Mouse (Mus musculus): ENCODE data around the gene Krtap2-4. TPM values are rescaled to one million over a fixed set of nuclear protein-coding genes. Genes with fewer than 3 reads are reported as not detected.
"Not testable (repeated sequence)": the region's sequence is repeated elsewhere in the genome, so short reads cannot be mapped to it uniquely, and the experiment has no call there.

Krtap2-4 gene
- total RNA-seq (2021), result not detected
- long read RNA-seq, experiment 1, result 0 reads
- long read RNA-seq, experiment 2, result 0 reads

DNA sequence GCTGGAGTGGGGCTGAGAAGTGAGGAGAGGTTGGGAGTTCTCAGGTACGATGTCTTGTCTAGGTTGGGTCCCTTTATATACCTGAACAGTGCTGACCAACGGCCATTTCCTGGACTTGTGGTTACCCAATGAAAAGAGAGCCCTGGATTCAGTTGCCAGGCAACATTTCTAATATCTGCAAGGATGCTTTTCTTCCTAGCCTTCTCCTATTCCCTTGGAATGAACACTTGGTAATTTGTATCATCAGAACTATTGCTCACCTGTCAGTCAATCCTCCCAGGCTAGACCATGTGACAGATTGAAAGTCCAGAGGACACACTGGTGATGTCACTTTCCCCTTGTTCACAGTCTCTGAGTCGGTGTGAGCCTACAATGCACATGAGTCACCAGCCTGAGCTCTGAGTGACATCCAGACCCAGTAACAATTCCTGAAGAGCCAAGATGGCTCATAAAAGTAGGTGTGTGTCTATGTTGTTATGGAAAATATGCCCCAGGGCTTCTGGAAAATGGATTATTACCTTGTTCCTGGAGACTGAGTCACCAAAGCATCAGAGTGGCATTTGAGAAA is at the start of gene Krtap2-4:
TSS of gene Krtap2-4 (minus strand) at position 51 of the 568 bp plus-strand sequence.
- no peak for DNase-seq (ENCODE audit: low spot score in 2 of 2)

DNA sequence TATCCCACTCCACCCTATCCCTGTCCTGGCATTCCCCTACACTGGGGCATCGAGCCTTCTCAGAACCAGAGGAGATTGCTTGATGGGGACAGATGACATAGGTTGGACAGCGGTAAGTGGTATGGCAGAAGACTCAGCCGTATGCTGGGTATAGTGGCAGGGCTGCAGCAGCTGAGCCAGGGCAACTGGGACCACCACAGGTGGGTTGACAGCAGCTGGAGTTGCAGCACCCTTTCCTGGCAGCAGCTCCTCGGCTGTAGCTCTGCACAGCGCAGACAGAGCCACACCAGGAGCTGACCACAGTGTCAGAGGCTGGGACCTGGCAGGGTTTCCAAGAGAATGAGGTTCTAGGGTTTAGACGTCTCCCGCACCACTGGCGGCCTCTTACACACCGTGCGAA is 48.2 kb upstream of the Krtap2-4 start:
- DNase-seq (ENCODE audit: low spot score in 2 of 2), result no peak

DNA sequence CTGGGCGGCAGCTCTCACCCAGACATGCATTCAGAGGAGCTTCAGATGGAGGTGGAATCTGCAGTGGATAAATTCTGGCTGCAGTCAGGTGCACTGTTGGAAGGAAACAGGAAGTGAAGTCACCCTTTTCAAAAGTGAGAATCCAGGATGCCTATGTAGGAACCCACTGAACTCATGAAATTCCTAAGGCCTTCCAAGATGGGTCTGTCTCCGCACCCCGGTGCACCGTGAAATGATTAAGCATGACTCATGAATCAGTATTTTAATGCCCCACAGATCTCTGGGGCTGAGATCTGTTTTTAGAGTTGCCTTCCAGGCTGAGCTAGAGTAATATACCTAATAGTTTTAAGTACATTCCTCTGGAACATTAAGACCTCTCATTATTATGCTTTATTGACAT is 44.6 kb upstream of the Krtap2-4 start:
- DNase-seq (ENCODE audit: low spot score in 2 of 2), result no peak

DNA sequence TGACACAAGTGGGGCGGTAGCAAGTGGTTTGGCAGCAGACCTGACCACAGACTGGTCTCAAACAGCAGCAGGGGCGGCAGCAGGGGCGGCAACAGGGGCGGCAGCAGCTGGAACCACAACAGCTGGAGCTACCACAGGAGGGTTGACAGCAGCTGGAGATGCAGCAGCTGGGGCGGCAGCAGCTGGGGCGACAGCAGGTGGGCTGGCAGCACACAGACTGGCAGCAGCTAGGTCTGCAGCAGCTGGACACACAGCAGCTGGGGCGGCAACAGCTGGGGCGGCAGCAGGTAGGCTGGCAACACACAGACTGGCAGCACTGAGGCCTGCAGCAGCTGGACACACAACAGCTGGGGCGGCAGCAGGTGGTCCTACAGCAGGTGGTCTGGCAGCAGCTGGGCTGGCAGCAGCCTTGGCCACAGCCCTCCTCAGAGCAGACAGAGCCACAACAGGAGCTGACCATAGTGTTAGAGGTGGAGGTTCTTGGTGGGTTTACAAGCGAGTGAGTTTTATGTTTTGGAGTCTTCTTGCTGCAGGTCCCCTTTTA is 43.9 kb upstream of the Krtap2-4 start, which contains the start of gene Gm11563:
TSS of gene Gm11563 (minus strand) at position 494 of the 544 bp plus-strand sequence.
- not testable (repeated sequence) for DNase-seq (ENCODE audit: low spot score in 2 of 2)

DNA sequence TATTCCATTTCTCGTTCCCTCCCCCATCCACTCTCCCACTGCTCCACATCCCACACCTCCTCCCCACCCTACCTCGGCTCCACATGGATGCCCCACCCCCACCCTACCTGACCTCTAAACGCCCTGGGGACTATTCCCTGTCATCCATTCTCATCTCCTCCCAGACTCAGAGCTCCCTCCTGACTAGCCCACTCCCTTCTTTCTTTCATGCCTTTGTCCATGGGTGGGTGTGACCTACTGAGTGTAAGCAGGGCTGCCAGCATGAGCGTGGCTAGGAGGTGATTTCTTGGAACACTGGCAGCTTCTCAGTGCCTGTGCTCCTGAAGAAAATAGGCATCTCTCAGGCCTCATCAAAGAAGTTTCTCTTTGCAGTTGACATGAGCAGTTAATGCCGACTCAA is 42.4 kb upstream of the Krtap2-4 start:
- no peak for DNase-seq (ENCODE audit: low spot score in 2 of 2)

DNA sequence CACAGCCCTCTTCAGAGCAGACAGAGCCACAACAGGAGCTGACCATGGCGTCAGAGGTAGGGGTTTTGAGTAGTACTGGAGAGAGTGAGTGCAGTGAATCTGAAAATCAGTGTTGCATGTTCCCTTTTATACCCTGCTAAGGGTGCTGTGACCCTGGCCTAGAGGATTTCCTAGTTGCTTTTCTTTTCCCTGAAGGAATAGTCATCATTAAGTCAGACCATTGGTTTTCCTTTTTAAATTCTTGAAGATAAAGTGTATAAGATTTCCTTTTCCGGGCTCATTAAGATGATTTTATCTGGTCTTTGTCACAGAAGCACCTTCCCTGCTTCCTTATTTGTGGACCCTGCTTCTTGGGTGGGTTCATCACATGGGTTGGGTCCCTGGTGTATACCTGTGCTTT is 35.5 kb upstream of the Krtap2-4 start, which contains the start of gene Gm11555:
TSS of gene Gm11555 (minus strand) at position 101 of the 400 bp plus-strand sequence.
- DNase-seq (ENCODE audit: low spot score in 2 of 2), result no peak

DNA sequence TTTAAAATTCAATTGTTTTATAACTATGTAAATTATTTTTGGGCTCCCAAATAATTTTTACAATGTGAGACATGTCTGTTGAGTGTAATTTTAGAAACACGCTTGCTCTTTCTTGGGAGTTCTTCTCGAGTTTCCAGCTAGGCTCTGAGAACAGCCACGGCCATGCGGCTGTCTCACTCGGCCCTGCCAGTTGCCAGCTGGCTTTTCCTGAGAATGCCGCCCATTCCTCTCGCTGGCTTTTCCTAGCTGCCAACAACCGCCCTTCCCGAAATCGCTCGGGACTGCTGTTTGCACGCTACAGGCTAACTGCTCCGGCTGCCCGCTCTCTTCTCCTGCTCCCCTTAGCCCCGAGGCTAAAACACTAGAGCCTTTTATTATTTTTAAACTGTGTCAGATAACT is 31.8 kb upstream of the Krtap2-4 start:
- DNase-seq (ENCODE audit: low spot score in 2 of 2), result no peak

DNA sequence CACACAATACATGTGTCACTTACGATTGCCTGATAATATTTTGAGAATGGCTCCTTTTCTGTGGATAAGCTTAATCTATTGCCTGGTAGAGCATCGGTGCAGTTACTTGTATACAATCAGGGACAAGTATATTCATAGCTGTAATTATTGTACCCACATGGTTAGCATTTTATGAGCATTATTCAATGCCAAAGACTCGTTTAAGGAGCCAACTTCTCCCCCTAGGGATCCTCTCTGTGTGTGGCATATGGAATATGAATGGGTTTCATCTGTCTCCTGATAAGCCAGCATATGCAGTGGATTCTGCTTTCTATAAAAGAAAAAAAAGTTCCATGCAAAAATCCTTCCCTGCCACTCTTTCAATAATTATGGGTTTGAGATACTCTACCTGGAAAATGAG is 29.7 kb upstream of the Krtap2-4 start:
- no peak for DNase-seq (ENCODE audit: low spot score in 2 of 2)

DNA sequence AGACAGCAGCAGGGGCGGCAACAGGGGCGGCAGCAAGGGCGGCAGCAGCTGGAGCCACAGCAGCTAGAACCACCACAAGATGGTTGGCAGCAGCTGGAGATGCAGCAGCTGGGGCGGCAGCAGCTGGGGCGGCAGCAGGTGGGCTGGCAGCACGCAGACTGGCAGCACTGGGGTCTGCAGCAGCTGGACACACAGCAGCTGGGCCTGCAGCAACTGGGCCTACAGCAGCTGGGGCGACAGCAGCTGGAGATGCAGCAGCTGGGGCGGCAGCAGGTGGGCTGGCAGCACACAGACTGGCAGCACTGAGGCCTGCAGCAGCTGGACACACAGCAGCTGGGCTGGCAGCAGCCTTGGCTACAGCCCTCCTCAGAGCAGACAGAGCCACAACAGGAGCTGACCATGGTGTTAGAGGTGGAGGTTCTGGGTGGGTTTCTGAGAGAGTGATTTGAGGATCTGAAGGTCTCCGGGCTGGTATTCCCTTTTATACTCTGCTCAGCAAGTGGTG is 29.0 kb upstream of the Krtap2-4 start, which contains the start of gene Krtap4-7:
TSS of gene Krtap4-7 (minus strand) at position 455 of the 505 bp plus-strand sequence.
- DNase-seq (ENCODE audit: low spot score in 2 of 2), result not testable (repeated sequence)

DNA sequence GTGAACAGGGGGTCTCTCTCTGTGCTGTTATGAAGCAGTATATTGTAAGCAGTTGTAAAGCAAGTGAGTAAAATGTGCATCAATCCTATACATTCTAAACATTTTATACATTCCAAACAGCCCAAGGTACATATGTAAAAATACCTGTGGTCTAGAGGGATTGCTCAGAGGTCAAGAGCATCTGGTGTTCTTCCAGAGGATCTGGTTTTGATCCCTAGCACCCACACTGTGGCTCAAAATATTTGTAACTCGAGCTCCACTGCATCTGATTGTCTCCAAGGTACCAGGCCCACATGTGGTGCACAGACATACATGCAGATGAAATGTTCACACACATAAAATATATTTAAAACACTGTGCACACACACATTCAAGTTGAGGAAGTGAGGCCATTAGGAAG is 26.3 kb upstream of the Krtap2-4 start:
- no peak for DNase-seq (ENCODE audit: low spot score in 2 of 2)

DNA sequence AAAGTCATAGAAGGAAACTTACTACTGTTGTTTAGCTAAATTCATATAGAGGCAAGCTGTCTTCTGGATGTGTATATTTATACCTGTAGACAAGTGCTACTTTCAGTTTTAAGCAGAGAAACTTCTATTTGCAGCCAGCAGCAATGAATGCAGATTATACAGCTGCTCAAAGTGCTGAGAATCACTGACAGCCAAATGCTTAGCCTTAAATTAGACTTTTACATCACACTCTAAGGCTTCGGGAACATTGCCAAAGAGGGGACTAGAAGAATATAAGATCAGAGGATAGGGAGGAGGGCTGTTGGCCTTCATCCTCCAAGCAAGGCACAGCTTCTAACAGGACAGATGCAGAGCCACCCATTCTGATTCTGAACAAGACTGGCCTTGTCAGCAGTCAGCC is 22.4 kb upstream of the Krtap2-4 start:
- DNase-seq (ENCODE audit: low spot score in 2 of 2), result no peak

DNA sequence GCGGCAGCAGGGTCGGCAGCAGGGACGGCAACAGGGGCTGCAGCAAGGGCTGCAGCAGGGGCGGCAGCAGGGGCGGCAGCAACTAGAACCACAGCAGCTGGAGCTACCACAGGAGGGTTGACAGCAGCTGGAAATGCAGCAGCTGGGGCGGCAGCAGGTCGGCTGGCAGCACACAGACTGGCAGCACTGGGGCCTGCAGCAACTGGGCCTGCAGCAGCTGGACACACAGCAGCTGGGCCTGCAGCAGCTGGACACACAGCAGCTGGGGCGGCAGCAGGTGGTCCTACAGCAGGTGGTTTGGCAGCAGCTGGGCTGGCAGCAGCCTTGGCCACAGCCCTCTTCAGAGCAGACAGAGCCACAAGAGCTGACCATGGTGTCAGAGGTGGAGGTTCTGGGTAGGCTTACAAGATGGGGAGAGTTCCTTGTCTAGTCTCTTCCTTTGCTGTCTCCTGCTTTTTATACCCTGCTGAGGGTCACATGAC is 20.0 kb upstream of the Krtap2-4 start, which contains the start of gene Krtap4-2:
TSS of gene Krtap4-2 (minus strand) at position 432 of the 482 bp plus-strand sequence.
- no peak for DNase-seq (ENCODE audit: low spot score in 2 of 2)

DNA sequence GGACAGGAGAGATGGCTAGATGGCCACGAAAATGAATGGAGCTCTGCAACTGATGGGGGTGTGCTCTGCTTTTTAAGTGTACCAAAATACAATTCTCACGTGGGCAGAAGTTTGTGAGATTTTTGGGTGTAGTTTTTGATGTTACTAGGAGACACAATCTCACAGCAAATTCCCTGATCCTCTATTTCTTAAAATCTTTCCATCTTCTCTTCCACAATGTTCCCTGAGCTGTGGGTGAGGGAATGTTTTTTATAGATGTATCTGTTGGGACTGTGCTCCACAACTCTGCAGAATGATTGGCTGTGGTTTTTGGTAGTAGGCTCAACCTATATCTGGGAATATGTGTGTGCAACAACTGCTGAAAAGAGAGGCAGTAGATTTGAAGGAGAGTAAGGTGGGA is 18.6 kb upstream of the Krtap2-4 start:
- no peak for DNase-seq (ENCODE audit: low spot score in 2 of 2)

DNA sequence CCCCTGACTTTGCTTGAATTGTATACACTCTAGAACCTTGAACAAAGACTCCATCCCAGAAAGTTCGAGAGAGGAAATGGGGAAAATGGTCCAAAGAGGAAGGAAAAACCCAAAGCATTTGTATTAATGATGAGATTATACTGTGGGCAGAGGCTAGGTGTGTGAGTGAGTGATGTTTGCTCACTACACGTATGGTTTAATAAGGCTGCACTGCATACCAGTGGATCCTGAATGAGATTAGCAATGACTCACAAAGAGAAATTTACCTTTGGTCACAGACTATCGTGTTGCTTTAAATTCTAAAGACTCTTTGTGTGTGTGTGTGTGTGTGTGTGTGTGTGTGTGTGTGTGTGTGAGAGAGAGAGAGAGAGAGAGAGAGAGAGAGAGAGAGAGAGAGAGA is 16.2 kb upstream of the Krtap2-4 start:
- no peak for DNase-seq (ENCODE audit: low spot score in 2 of 2)

DNA sequence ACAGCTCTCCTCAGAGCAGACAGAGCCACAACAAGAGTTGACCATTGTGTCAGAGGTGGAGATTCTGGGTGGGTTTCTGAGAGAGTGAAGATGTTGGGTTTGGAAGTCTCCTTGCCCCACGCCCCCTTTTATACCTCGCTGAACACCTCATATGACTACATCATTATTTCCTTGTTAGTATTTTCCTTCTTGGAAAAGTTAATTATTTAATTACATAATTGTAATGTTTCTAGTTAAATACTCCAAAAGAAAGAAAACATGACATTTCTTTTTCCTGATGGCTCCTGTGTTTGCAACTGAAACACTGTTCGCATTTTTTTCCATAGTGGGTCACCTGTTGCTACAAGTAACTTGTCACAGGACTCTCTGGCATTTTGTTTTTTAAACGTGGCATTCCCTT is 13.5 kb upstream of the Krtap2-4 start, which contains the start of gene Krtap4-1:
TSS of gene Krtap4-1 (minus strand) at position 101 of the 400 bp plus-strand sequence.
- no peak for DNase-seq (ENCODE audit: low spot score in 2 of 2)

DNA sequence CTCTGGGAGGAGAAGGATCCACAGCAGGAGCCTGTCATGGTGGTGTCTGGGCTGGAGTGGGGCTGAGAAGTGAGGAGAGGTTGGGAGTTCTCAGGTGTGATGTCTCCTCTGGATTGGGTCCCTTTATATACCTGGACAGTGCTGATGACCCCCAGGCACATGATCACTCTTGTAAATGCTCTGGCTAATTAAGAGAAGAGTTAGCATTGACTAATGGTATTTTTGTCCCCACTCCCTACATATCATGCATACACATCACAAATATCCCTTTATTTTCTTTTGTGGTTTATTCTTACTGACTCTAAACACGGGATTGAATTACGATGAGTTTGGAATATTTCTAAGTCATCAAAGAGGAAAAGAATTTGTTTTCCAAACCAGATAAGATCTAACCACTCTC is 5.7 kb upstream of the Krtap2-4 start, which contains the start of gene Gm11562:
TSS of gene Gm11562 (minus strand) at position 101 of the 400 bp plus-strand sequence.
- DNase-seq (ENCODE audit: low spot score in 2 of 2), result no peak

DNA sequence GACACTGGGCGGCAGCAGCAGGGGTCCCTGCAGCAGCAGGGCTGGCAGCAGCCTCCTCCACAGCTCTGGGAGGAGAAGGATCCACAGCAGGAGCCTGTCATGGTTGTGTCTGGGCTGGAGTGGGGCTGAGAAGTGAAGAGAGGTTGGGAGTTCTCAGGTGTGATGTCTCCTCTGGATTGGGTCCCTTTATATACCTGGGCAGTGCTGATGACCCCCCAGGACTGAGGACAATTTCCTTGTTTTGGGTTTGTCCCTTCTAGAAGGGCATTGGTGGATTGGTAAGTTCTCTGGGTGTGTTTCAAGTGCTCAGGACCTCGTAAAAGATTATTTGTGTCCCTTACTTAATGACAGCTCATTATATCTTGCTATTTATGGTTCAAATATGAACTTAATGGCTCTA is 4.6 kb downstream of the Krtap2-4 start, which contains the start of gene Gm11937:
TSS of gene Gm11937 (minus strand) at position 101 of the 400 bp plus-strand sequence.
- DNase-seq (ENCODE audit: low spot score in 2 of 2), result not testable (repeated sequence)

DNA sequence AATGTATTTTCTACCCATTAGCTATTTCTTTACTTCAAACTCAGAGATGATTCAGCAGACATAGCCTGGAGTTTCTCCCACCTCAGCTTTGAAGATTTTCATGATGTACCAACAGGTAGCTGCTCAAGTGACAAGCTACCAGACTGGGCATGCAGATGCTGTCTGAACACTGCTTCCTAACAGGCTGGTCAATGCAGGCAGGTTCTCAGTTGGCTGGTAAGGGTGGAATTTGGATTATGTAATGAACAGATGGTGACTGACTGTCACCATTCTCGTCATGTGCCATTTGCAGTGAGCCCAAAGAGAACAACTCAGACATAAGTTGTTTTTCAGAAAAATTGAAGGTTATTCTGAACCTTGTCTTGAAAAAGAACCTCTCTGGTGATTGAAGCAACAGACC is 5.5 kb downstream of the Krtap2-4 start:
- DNase-seq (ENCODE audit: low spot score in 2 of 2), result no peak

DNA sequence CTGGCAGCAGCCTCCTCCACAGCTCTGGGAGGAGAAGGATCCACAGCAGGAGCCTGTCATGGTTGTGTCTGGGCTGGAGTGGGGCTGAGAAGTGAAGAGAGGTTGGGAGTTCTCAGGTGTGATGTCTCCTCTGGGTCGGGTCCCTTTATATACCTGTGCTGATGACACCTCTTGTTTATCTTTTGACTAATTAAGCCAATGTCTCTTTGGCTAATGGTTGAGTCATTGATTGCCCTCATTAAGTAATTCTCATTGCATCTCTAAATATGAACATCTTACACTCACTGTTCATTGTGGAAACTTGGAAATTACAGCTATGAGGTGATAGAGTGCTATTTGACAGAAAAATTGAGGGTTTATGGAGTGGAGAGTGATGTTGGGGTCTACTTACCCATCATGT is 11.4 kb downstream of the Krtap2-4 start, which contains the start of gene Gm11938:
TSS of gene Gm11938 (minus strand) at position 101 of the 400 bp plus-strand sequence.
- DNase-seq (ENCODE audit: low spot score in 2 of 2), result not testable (repeated sequence)

DNA sequence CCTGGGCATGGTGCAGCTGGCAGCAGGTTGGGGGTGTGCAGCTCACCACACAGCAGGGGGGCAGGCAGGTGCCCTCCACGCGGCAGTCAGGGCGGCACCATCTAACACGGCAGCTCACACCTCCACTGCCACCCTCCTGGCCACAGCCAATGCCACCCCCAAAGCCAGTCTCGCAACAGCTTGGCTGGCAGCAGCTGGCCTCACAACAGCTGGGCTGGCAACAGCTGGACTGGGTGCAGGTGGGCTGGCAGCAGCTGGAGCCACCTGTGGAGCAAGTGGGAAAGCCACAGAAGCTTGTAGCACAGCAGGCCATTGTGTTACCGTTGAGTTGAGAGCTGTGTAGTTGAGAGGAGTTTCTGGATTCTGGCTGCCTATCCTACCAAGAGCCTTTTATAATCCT is 16.9 kb downstream of the Krtap2-4 start, which contains the start of gene Krtap9-3:
TSS of gene Krtap9-3 (minus strand) at position 364 of the 400 bp plus-strand sequence.
- not testable (repeated sequence) for DNase-seq (ENCODE audit: low spot score in 2 of 2)

DNA sequence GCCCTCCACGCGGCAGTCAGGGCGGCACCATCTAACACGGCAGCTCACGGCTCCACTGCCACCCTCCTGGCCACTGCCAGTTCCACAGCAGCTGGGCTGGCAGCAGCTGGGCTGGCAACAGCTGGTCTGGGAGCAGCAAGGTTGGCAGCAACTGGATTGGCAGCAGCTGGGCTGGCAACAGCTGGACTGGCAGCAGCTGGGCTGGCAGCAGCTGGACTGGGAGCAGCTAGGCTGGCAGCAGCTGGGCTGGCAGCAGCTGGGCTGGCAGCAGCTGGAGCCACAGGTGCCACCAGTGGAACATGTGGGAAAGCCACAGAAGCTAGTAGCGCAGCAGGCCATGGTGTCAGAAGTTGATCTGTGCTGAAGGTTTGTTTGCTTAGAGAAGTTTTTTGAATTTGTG is 23.7 kb downstream of the Krtap2-4 start, which contains the start of gene Krtap1-3:
TSS of gene Krtap1-3 (minus strand) at position 359 of the 400 bp plus-strand sequence.
- DNase-seq (ENCODE audit: low spot score in 2 of 2), result no peak

DNA sequence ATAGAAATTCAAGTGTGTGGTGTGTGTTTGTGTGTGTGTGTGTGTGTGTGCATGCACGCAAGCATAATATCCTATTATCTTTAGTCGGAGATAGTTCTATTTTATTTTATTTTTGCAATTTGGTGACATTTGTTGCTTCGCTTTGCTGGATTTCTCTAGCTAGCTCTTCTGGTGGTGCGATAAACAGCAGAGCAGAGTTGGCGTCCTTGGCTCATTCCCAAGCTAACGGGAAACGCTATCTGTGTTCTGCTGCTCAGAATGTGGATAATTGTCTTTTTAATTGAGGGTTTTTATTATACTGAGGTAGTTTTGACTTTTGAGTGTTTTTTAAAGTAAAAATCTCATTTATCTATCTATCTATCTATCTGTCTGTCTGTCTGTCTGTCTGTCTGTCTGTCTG is 29.6 kb downstream of the Krtap2-4 start:
- no peak for DNase-seq (ENCODE audit: low spot score in 2 of 2)
